Mouse (Mus musculus) E14TG2a.4 (cell line): Measurements from ENCODE around the gene Hist1h2ad.
A peak's percentile ranks its signal among the peaks of the same experiment; 100 is the strongest.

Experiments
- H3K27me3 ChIP-seq: 2 replicates; pipeline ENCODE4 v1.6.1; 2014; ENCODE audit warnings: low read length, control low read depth; ENCODE audit not compliant: insufficient read depth
- H3K36me3 ChIP-seq: 2 replicates; pipeline ENCODE4 v1.6.1; 2014; ENCODE audit warnings: low read length, control low read depth; ENCODE audit not compliant: insufficient read depth
- H3K4me1 ChIP-seq: replicated peaks from 2 replicates; pipeline ENCODE4 v1.6.1; 2014; ENCODE audit warnings: low read depth, low read length, control low read depth
- H3K4me3 ChIP-seq: replicated peaks from 2 replicates; pipeline ENCODE4 v1.5.1; 2014; ENCODE audit warnings: mild to moderate bottlenecking, low read length
- H3K9me3 ChIP-seq: 2 replicates; pipeline ENCODE4 v1.6.1; 2014; ENCODE audit warnings: low read length, control low read depth
- CTCF ChIP-seq: conservative IDR thresholded peaks from 2 replicates; pipeline ENCODE4 v1.5.1; 2014; ENCODE audit warnings: low read length
- NANOG ChIP-seq: IDR thresholded peaks from 2 replicates; pipeline ENCODE4 v1.6.1; 2014; ENCODE audit warnings: borderline replicate concordance, low read length, mixed read lengths
- POU5F1 ChIP-seq: IDR thresholded peaks from 2 replicates; pipeline ENCODE4 v1.6.1; 2014; ENCODE audit warnings: low read length, borderline replicate concordance

Hist1h2ad gene

GRCm38 (mm10) chr13:23593051-23593770 is 19.0 kb downstream of the Hist1h2ad start:
- TF ChIP-seq NANOG (no peak), POU5F1 (no peak), CTCF (no peak)
- Histone ChIP-seq H3K36me3 (no peaks in the 10 kb centered on the region), H3K27me3 (no peaks in the 10 kb centered on the region), H3K9me3 (peaks cover 36% of the 10 kb centered on the region), H3K4me3 (no peak overlapping the region), H3K4me1 (peaks cover 58% of the 10 kb centered on the region)

- Histone ChIP-seq H3K9me3 (peaks cover 36% of the 10 kb centered on the region), H3K4me1 (peaks cover 47% of the 10 kb centered on the region), H3K4me3 (no peak overlapping the region), H3K36me3 (no peaks in the 10 kb centered on the region), H3K27me3 (no peaks in the 10 kb centered on the region)
- no peak for TF ChIP-seq NANOG
Measured at GRCm38 (mm10) chr13:23595185-23595584, 21.0 kb downstream of the Hist1h2ad start.

GRCm38 (mm10) chr13:23595622-23596372 is 21.6 kb downstream of the Hist1h2ad start:
- Histone ChIP-seq H3K9me3 (peaks cover 33% of the 10 kb centered on the region), H3K27me3 (no peaks in the 10 kb centered on the region), H3K4me1 (peaks cover 47% of the 10 kb centered on the region), H3K36me3 (no peaks in the 10 kb centered on the region), H3K4me3 (no peak overlapping the region)
- TF ChIP-seq POU5F1 (no peak), CTCF (no peak), NANOG (peak; percentile 22; the same call in 1 of the 2 replicates)

GRCm38 (mm10) chr13:23597957-23598356 is 23.8 kb downstream of the Hist1h2ad start:
- peaks cover 14% of the 10 kb centered on the region for H3K9me3 ChIP-seq
- TF ChIP-seq CTCF (peak; percentile 65), POU5F1 (no peak)

GRCm38 (mm10) chr13:23603182-23603699 is 29.1 kb downstream of the Hist1h2ad start:
- Histone ChIP-seq H3K4me1 (no peaks in the 10 kb centered on the region), H3K9me3 (no peaks in the 10 kb centered on the region), H3K4me3 (no peak overlapping the region), H3K27me3 (peaks cover 6% of the 10 kb centered on the region; the same call in 1 of the 2 replicates), H3K36me3 (no peaks in the 10 kb centered on the region)
- TF ChIP-seq NANOG, result no peak
- no peak for TF ChIP-seq CTCF

More at GRCm38 (mm10) chr13:23597957-23598356, 23.8 kb downstream of the Hist1h2ad start:
- no peaks in the 10 kb centered on the region for H3K27me3 ChIP-seq
- no peak overlapping the region for H3K4me3 ChIP-seq
- H3K4me1 ChIP-seq, result peaks cover 40% of the 10 kb centered on the region
- no peaks in the 10 kb centered on the region for H3K36me3 ChIP-seq

GRCm38 (mm10) chr13:23604452-23604851 is 30.3 kb downstream of the Hist1h2ad start:
- Histone ChIP-seq H3K9me3 (no peaks in the 10 kb centered on the region), H3K27me3 (peaks cover 6% of the 10 kb centered on the region; the same call in 1 of the 2 replicates), H3K4me1 (no peaks in the 10 kb centered on the region), H3K4me3 (no peak overlapping the region), H3K36me3 (no peaks in the 10 kb centered on the region)
- TF ChIP-seq CTCF, result no peak

- H3K9me3 ChIP-seq, result no peaks in the 10 kb centered on the region
- H3K27me3 ChIP-seq, result peaks cover 6% of the 10 kb centered on the region; the same call in 1 of the 2 replicates
- H3K36me3 ChIP-seq, result no peaks in the 10 kb centered on the region
- no peaks in the 10 kb centered on the region for H3K4me1 ChIP-seq
- no peak overlapping the region for H3K4me3 ChIP-seq
- TF ChIP-seq CTCF, result no peak
- no peak for TF ChIP-seq POU5F1
- TF ChIP-seq NANOG, result no peak
Measured at GRCm38 (mm10) chr13:23605052-23605451, 30.9 kb downstream of the Hist1h2ad start.

GRCm38 (mm10) chr13:23609209-23609608 is 35.0 kb downstream of the Hist1h2ad start:
- Histone ChIP-seq H3K36me3 (no peaks in the 10 kb centered on the region), H3K9me3 (no peaks in the 10 kb centered on the region), H3K4me1 (no peaks in the 10 kb centered on the region), H3K27me3 (peaks cover 3% of the 10 kb centered on the region; the same call in 1 of the 2 replicates), H3K4me3 (no peak overlapping the region)
- TF ChIP-seq CTCF (no peak), POU5F1 (no peak), NANOG (no peak)

- H3K4me3 ChIP-seq, result no peak overlapping the region
- peaks cover 3% of the 10 kb centered on the region; the same call in 1 of the 2 replicates for H3K27me3 ChIP-seq
- H3K4me1 ChIP-seq, result no peaks in the 10 kb centered on the region
- H3K9me3 ChIP-seq, result no peaks in the 10 kb centered on the region
- TF ChIP-seq POU5F1, result no peak
- TF ChIP-seq NANOG, result no peak
- TF ChIP-seq CTCF, result no peak
- H3K36me3 ChIP-seq, result no peaks in the 10 kb centered on the region
Measured at GRCm38 (mm10) chr13:23609844-23610243, 35.7 kb downstream of the Hist1h2ad start.
